In the genomic region with DNA sequence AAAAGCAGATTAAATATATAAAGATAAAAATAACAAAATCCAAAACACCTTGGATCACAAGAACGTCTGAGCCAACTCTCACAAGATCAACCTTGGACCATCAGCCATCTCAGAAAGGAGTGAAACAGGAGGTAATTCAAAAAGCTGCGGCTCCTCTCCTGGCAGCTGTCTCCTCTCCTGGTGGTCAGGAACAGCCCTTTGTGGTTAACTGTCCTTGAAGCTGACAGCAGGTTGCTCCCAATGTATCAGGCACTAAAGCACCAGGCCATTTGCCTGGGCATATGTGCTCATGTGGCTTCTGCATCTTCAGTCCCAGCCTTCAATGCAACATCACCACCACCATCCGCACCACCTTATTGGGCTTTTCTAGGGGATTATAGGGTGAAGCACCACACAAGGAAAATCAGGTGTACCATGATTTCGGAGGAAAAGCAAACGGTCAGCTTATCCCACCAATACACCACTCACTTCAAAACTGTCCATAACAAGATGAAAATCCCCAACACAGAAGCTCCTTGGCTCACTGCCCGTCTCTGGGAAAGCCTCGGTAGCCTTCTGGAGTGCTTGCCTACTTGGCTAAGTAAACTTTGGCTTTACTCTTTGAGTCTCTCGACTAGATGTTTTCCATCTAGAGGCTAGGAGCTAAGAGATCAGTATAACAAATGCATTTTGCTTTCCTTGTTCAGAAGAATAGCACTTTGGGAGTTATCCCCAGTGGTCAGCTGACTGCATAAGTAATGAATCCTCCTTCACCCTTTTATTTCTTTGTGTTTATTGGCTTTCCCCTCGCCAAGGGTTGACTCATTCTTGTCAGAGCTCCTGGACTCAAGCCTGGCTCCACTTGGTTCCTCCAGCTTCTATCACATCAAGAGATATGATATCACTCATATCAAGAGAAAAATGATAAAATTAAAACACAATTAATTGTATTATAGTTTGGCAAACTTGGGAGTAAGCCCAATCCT, we compare ENCODE assay signal across 12 mouse cellular contexts. TPM values are rescaled to one million over a fixed set of nuclear protein-coding genes. Genes with fewer than 3 reads are reported as not detected.
A peak's percentile ranks its signal among the peaks of the same experiment; 100 is the strongest.
DNase-seq lines count a peak whose midpoint lies in the region.
"Had no signal": no experiment of that assay in that cellular context is flagged by ENCODE, and none has a peak within 500 bp of the region (broad histone marks: within the 10 kb centered on the region; RNA-seq: fewer than 3 reads in every experiment).

No protein-coding gene starts in this region.

- peak; percentile 71 to 76 for DNase-seq in cerebellum, postnatal 10 days
- DNase-seq in cerebellum, adult 9-10 months = no peak
- DNase-seq in heart, postnatal 4 days = peak; percentile 13
- DNase-seq in heart, adult 11 months = no peak
- peak; percentile 43 for DNase-seq in testis, postnatal 10 days (ENCODE audit: low spot score)
- no peak for DNase-seq in testis, postnatal 14 days (ENCODE audit: low spot score)
- no peak for DNase-seq in ovary, postnatal 36 days (ENCODE audit: low spot score)
- DNase-seq: gastrocnemius, postnatal 36 days; kidney, adult 9 months; kidney, postnatal 36 days; liver; thymus, adult 2 months had no signal

RNA-seq across cellular contexts. Expression of a gene that starts 26.2 kb away (rescaled TPM):
- 1 to 10 TPM; 6.5 to 8.6 TPM for total RNA-seq in heart, postnatal 4 days (2021)

Comparison
In these comparisons a context has a peak if more than half of its experiments do, and no peak if none do; other contexts are left out.
1. DNase-seq: peak in cerebellum, postnatal 10 days (2 of 2), heart, postnatal 4 days (single experiment) and testis, postnatal 10 days (single experiment); none in cerebellum, adult 9-10 months (single experiment), heart, adult 11 months (single experiment), testis, postnatal 14 days (single experiment) and ovary, postnatal 36 days (single experiment).